In the genomic region with DNA sequence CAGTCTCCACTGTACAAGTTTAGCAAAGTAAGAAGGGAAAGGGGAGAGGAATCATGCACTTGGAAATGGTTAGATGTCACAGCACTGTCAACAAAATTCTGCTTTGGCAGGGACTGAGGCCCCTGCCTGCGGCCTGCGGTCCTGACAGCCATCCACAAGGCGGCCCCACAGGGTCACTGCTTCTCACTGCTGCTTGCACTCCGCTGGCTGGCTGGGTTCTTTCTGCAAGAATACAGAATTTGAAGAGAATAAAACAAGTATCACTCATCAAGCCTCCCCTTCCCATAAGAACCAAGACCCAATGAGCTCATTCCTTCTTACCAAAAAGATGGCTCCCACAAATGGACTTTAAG, we compare ENCODE assay signal across 21 mouse cellular contexts. TPM values are rescaled to one million over a fixed set of nuclear protein-coding genes. Genes with fewer than 3 reads are reported as not detected.
"Had no signal": no experiment of that assay in that cellular context is flagged by ENCODE, and none has a peak within 500 bp of the region (broad histone marks: within the 10 kb centered on the region; RNA-seq: fewer than 3 reads in every experiment).

No protein-coding gene starts in this region.

- ATAC-seq: liver, postnatal 0 days; lung, postnatal 0 days; midbrain, embryonic 13.5 days; midbrain, embryonic 15.5 days had no signal

- H3K4me3 ChIP-seq: lung, embryonic 15.5 days; midbrain, embryonic 13.5 days; midbrain, embryonic 15.5 days; neural tube, embryonic 12.5 days had no signal

- H3K4me1 ChIP-seq: lung, embryonic 15.5 days; midbrain, embryonic 13.5 days; midbrain, embryonic 15.5 days; neural tube, embryonic 12.5 days had no signal

- H3K27ac ChIP-seq: lung, embryonic 15.5 days; macrophage; midbrain, embryonic 13.5 days; midbrain, embryonic 15.5 days; neural tube, embryonic 12.5 days had no signal

- H3K27me3 ChIP-seq: lung, embryonic 15.5 days; midbrain, embryonic 13.5 days; midbrain, embryonic 15.5 days; neural tube, embryonic 12.5 days had no signal

- H3K9me3 ChIP-seq: lung, embryonic 15.5 days; megakaryocyte, embryonic 14.5 days; midbrain, embryonic 13.5 days; midbrain, embryonic 15.5 days; neural tube, embryonic 12.5 days had no signal

- DNase-seq: liver, postnatal 0 days; lung, adult 2 months; retina, postnatal 1 day; right cerebral cortex, adult 18-20 months; right cerebral cortex, postnatal 25 days; right cerebral cortex, postnatal 4 days; spleen, adult 18-20 months; thymus, adult 18-20 months; thymus, postnatal 14 days; thymus, postnatal 36 days had no signal

- H3K4me2 ChIP-seq: lung, embryonic 15.5 days; midbrain, embryonic 11.5 days; midbrain, embryonic 13.5 days; midbrain, embryonic 15.5 days; neural tube, embryonic 12.5 days had no signal

- H3K9ac ChIP-seq: liver, postnatal 0 days; lung, embryonic 15.5 days; midbrain, embryonic 13.5 days; midbrain, embryonic 15.5 days; neural tube, embryonic 12.5 days had no signal

RNA-seq across cellular contexts. Expression of gene Phlda2, which starts 11.4 kb away (rescaled TPM):
- total RNA-seq: monocyte, adult 5-6 weeks; neutrophil, adult 5-6 weeks had no signal
- polyA plus RNA-seq: macrophage; neural tube, embryonic 14.5 days had no signal

RNA-seq across cellular contexts. Expression of gene Slc22a18, which starts 40.9 kb away (rescaled TPM):
- total RNA-seq: monocyte, adult 5-6 weeks; neutrophil, adult 5-6 weeks had no signal
